ENCODE assay signal across 7 mouse cellular contexts in genomic region chr13:30544856-30545604, GRCm38 (mm10). TPM values are rescaled to one million over a fixed set of nuclear protein-coding genes. Genes with fewer than 3 reads are reported as not detected.
A peak's percentile ranks its signal among the peaks of the same experiment; 100 is the strongest.
DNase-seq lines count a peak whose midpoint lies in the region; ATAC-seq lines count a peak whose summit lies in the region.

TSS of gene Uqcrfs1 (minus strand) at chr13:30545362.

- ATAC-seq in intestine, embryonic 15.5 days, result peak; percentile 99

- H3K9me3 ChIP-seq in intestine, embryonic 15.5 days, result no peaks in the 10 kb centered on the region
- no peaks in the 10 kb centered on the region for H3K9me3 ChIP-seq in midbrain, embryonic 10.5 days (replicated peaks)

- intact Hi-C loops in gastrocnemius, postnatal 36 days (cut with DNase I), result no loop called here
- intact Hi-C loops in left cerebral cortex, postnatal 25 days (cut with DNase I), result loop anchor here (5.0 kb wide), 1 partner anchor 112 kb away; the partner anchor contains the start of gene Dusp22

- no peaks in the 10 kb centered on the region for H3K27me3 ChIP-seq in intestine, embryonic 15.5 days (replicated peaks)
- no peaks in the 10 kb centered on the region for H3K27me3 ChIP-seq in midbrain, embryonic 10.5 days (ENCODE audit: low read depth, poor library complexity, severe bottlenecking)

- peaks cover 6% of the 10 kb centered on the region; the same call in 1 of the 2 replicates for H3K36me3 ChIP-seq in intestine, embryonic 15.5 days
- peaks cover 14% of the 10 kb centered on the region for H3K36me3 ChIP-seq in midbrain, embryonic 10.5 days

- H3K4me3 ChIP-seq in intestine, embryonic 15.5 days (replicated peaks), result peak within 1 kb of the TSS; percentile 99
- H3K4me3 ChIP-seq in midbrain, embryonic 10.5 days, result peak within 1 kb of the TSS; percentile 80

- DNase-seq in adrenal gland, adult 2 months, result peak; percentile 98
- peak; percentile 95 for DNase-seq in embryo, embryonic 11.5 days (ENCODE audit: low read depth, low spot score)
- peak; percentile 94 to 98 for DNase-seq in gastrocnemius, postnatal 36 days
- DNase-seq in left cerebral cortex, postnatal 25 days (ENCODE audit: low spot score in 2 of 2), result peak; percentile 96 to 98
- peak; percentile 98 for DNase-seq in midbrain, embryonic 10.5 days (ENCODE audit: low spot score)
- DNase-seq in right cerebral cortex, postnatal 4 days, result peak; percentile 98

- H3K4me1 ChIP-seq in intestine, embryonic 15.5 days (replicated peaks), result peaks cover 8% of the 10 kb centered on the region; the same call in 1 of the 2 replicates
- peaks cover 13% of the 10 kb centered on the region for H3K4me1 ChIP-seq in midbrain, embryonic 10.5 days

- peak within 1 kb of the TSS; percentile 82 for H3K27ac ChIP-seq in intestine, embryonic 15.5 days
- H3K27ac ChIP-seq in midbrain, embryonic 10.5 days (replicated peaks), result peak within 1 kb of the TSS; percentile 93

- H3K9ac ChIP-seq in intestine, embryonic 15.5 days, result peak within 1 kb of the TSS; percentile 99

- WGBS in intestine, embryonic 15.5 days, result under 1% methylated on average over 82 of the region's 82 CpGs
- WGBS in midbrain, embryonic 10.5 days, result under 1% methylated on average over 82 of the region's 82 CpGs

- peak within 1 kb of the TSS; percentile 64 for H3K4me2 ChIP-seq in intestine, embryonic 15.5 days (replicated peaks)

RNA-seq across cellular contexts. Expression of gene Uqcrfs1, which starts in this region (rescaled TPM):
- total RNA-seq in adrenal gland, adult 2 months (2021), result 100 to 1,000 TPM; 247 to 409 TPM
- polyA plus RNA-seq in adrenal gland, adult 2 months (2012; rRNA removed), result 860 and 1,083 TPM in 2 replicates
- 100 to 1,000 TPM; 527 to 542 TPM for total RNA-seq in gastrocnemius, postnatal 36 days (2021)
- polyA plus RNA-seq in intestine, embryonic 15.5 days (2015; fragmentation: Nextera tagmentation; extraction: Ambion mirVana), result 363 and 366 TPM in 2 replicates
- 100 to 1,000 TPM; 150 to 154 TPM for total RNA-seq in left cerebral cortex, postnatal 25 days (2021)
- polyA plus RNA-seq in midbrain, embryonic 10.5 days (2016; fragmentation: Nextera tagmentation; extraction: Ambion mirVana), result 262 and 264 TPM in 2 replicates

Comparison
In these comparisons a context has a peak if more than half of its experiments do, and no peak if none do; other contexts are left out.
1. Peak in every context shown above with its lines: DNase-seq, ATAC-seq, H3K4me3 ChIP-seq and H3K27ac ChIP-seq.